Mouse (Mus musculus): ENCODE measurements around the gene Ndufa12. TPM values are rescaled to one million over a fixed set of nuclear protein-coding genes. Genes with fewer than 3 reads are reported as not detected.

Gene Ndufa12
- total RNA-seq (2023), result 10 to 100 TPM; 48.8 to 50.1 TPM

GRCm38 (mm10) chr10:94198482-94199405 is at the start of gene Ndufa12:
TSS of gene Ndufa12 (plus strand) at chr10:94198720.

Other genes starting within 250 kb of the Ndufa12 start
- gene Vezt, start 162.9 kb upstream of the Ndufa12 start, total RNA-seq (2023), result 1 to 10 TPM; 6.2 to 7.5 TPM
- gene Fgd6, start 162.7 kb upstream of the Ndufa12 start, total RNA-seq (2023), result 1 to 10 TPM; 2.8 to 4.3 TPM
- gene Nr2c1, start 50.7 kb upstream of the Ndufa12 start, total RNA-seq (2023), result 1 to 10 TPM; 3.0 to 3.6 TPM
- gene Gm4792, start 100.0 kb downstream of the Ndufa12 start, total RNA-seq (2023), result not detected
- gene Tmcc3, start 113.2 kb downstream of the Ndufa12 start, total RNA-seq (2023), result 1 to 10 TPM; 5.0 to 5.2 TPM

All from neutrophil, adult 83 days (primary cell).